Mouse (Mus musculus) liver, embryonic 14.5 days (tissue): ENCODE data around the gene Syce2. TPM values are rescaled to one million over a fixed set of nuclear protein-coding genes. Genes with fewer than 3 reads are reported as not detected.
A peak's percentile ranks its signal among the peaks of the same experiment; 100 is the strongest.

ENCODE experiments used
- ATAC-seq: fragments of 200-750 bp; cut with Nextera tagmentation; 2 replicates; pipeline ENCODE4 v1.8.0; 2017; ENCODE audit warnings: moderate number of reproducible peaks, mild to moderate bottlenecking, moderate library complexity; ENCODE audit not compliant: insufficient read depth
- DNase-seq, 3 experiments: peaks; one replicate each; pipeline ENCODE4 v3.0.0-alpha.2; 2012 to 2013; ENCODE audit warnings: low read depth in 3 of 3, low spot score in 3 of 3
- H3K27ac ChIP-seq: fragments of 300-500 bp; sonication (generic); 2 replicates; pipeline ENCODE4 v1.5.1; 2014; ENCODE audit warnings: moderate library complexity, mild to moderate bottlenecking, control low read depth, inconsistent platforms
- H3K27me3 ChIP-seq: fragments of 300-500 bp; sonication (generic); 2 replicates; pipeline ENCODE4 v1.6.1; 2014; ENCODE audit warnings: mild to moderate bottlenecking, low read length, moderate library complexity; ENCODE audit not compliant: control insufficient read depth, insufficient read depth
- H3K36me3 ChIP-seq: fragments of 300-500 bp; sonication (generic); replicated peaks from 2 replicates; pipeline ENCODE4 v1.6.1; 2014; ENCODE audit warnings: low read depth; ENCODE audit not compliant: control insufficient read depth, insufficient read depth
- H3K4me1 ChIP-seq, 2 experiments: fragments of 200-500 bp in 1 of 2; fragments of 300-500 bp in 1 of 2; sonication (generic) in 1 of 2; replicated peaks; 2 replicates each; pipeline ENCODE4 v1.6.1; 2012 to 2014; ENCODE audit warnings: antibody characterized with exemption in 1 of 2, inconsistent platforms in 1 of 2, low read length in 1 of 2; ENCODE audit not compliant: control insufficient read depth in 2 of 2, insufficient read depth in 2 of 2
- H3K4me2 ChIP-seq: fragments of 300-500 bp; sonication (generic); 2 replicates; pipeline ENCODE4 v1.6.1; 2014; ENCODE audit warnings: low read depth, mild to moderate bottlenecking, control low read depth, moderate library complexity
- H3K4me3 ChIP-seq, 2 experiments: fragments of 200-500 bp in 1 of 2; fragments of 300-500 bp in 1 of 2; sonication (generic) in 1 of 2; 2 replicates each; pipeline ENCODE4 v1.5.1; 2012 to 2014; ENCODE audit warnings: low read depth in 2 of 2, low read length in 2 of 2, mild to moderate bottlenecking in 2 of 2, control low read depth in 1 of 2, inconsistent platforms in 1 of 2, moderate library complexity in 1 of 2; ENCODE audit not compliant: insufficient read depth in 1 of 2
- H3K9ac ChIP-seq: fragments of 300-500 bp; sonication (generic); replicated peaks from 2 replicates; pipeline ENCODE4 v1.6.1; 2014; ENCODE audit warnings: mild to moderate bottlenecking, control low read depth, moderate library complexity
- H3K9me3 ChIP-seq: fragments of 300-500 bp; sonication (generic); 2 replicates; pipeline ENCODE4 v1.6.1; 2016; ENCODE audit warnings: low read length, mixed read lengths; ENCODE audit not compliant: control insufficient read depth
- CTCF ChIP-seq: IDR thresholded peaks from 2 replicates; pipeline ENCODE4 v1.5.1; 2016; ENCODE audit warnings: antibody characterized with exemption, low read depth, control low read depth
- EP300 ChIP-seq: IDR thresholded peaks from 2 replicates; pipeline ENCODE4 v1.6.1; 2016; ENCODE audit warnings: antibody characterized with exemption, low read depth
- WGBS: fragments of 180-500 bp; shearing (Covaris S2); extraction: QIAGEN DNeasy Blood & Tissue Kit; methylation state at CpG from one replicate; pipeline ENCODE4 v1.1.7; 2014; ENCODE audit not compliant: insufficient replicate concordance; 5-methylcytosine and 5-hydroxymethylcytosine counted together
- polyA plus RNA-seq, 2 experiments: library from polyadenylated mRNA; depleted of rRNA in 1 of 2; stranded (reverse) in 1 of 2; unstranded in 1 of 2; fragments of >200 nt; fragmentation: Nextera tagmentation in 1 of 2; extraction: Ambion mirVana in 1 of 2; gene quantifications; 2 replicates each; pipeline versions ENCODE4 v1.2.1 to v1.2.3; 2012 to 2014

The Syce2 gene
- polyA plus RNA-seq, 2 experiments = 26.4 to 78.2 TPM

- WGBS = 54% methylated on average over 1 of the region's 1 CpGs
These were observed 55.6 kb downstream of the Syce2 start for GRCm38 (mm10) chr8:84927513-84927912.

GRCm38 (mm10) chr8:84928456-84929306 lies 56.8 kb downstream of the Syce2 start:
- Histone ChIP-seq H3K9ac (no peak overlapping the region), H3K9me3 (no peaks in the 10 kb centered on the region), H3K36me3 (no peaks in the 10 kb centered on the region), H3K4me1 (no peaks in the 10 kb centered on the region), H3K27ac (no peak overlapping the region), H3K27me3 (peaks cover 31% of the 10 kb centered on the region), H3K4me3 (no peak overlapping the region), H3K4me2 (peak overlapping the region; percentile 27; the same call in 1 of the 2 replicates)
- ATAC-seq (0 out of 2 replicates have a peak, but pooled peaks have one; percentile 47), DNase-seq (no peak)
- whole genome bisulfite sequencing = 6% methylated on average over 52 of the region's 52 CpGs
- TF ChIP-seq EP300 (no peak), CTCF (peak; percentile 92)

More at GRCm38 (mm10) chr8:84927513-84927912, 55.6 kb downstream of the Syce2 start:
- Histone ChIP-seq H3K4me2 (no peak overlapping the region), H3K4me3 (no peak overlapping the region), H3K27me3 (peaks cover 29% of the 10 kb centered on the region), H3K27ac (no peak overlapping the region), H3K4me1 (no peaks in the 10 kb centered on the region), H3K9me3 (no peaks in the 10 kb centered on the region), H3K9ac (no peak overlapping the region), H3K36me3 (no peaks in the 10 kb centered on the region)
- DNase-seq (no peak), ATAC-seq (no peak)
- TF ChIP-seq CTCF (no peak), EP300 (no peak)

GRCm38 (mm10) chr8:84930582-84930981 lies 58.7 kb downstream of the Syce2 start:
- no peaks in the 10 kb centered on the region for H3K9me3 ChIP-seq
- peaks cover 0 to 2% of the 10 kb centered on the region in 2 experiments; a peak in 1 of 4 replicates for H3K4me1 ChIP-seq
- WGBS = 78% methylated on average over 13 of the region's 13 CpGs
- no peak overlapping the region for H3K4me3 ChIP-seq
- no peak overlapping the region for H3K27ac ChIP-seq
- TF ChIP-seq EP300 = no peak
- TF ChIP-seq CTCF = no peak
- no peak for DNase-seq
- H3K36me3 ChIP-seq = no peaks in the 10 kb centered on the region
- ATAC-seq = no peak
- peaks cover 50% of the 10 kb centered on the region for H3K27me3 ChIP-seq
- H3K9ac ChIP-seq = no peak overlapping the region
- H3K4me2 ChIP-seq = no peak overlapping the region

GRCm38 (mm10) chr8:84933767-84934559 lies 62.1 kb downstream of the Syce2 start:
- no peak for DNase-seq
- 66% methylated on average over 16 of the region's 16 CpGs for WGBS
- Histone ChIP-seq H3K27me3 (peaks cover 81% of the 10 kb centered on the region), H3K27ac (no peak overlapping the region), H3K4me1 (peaks cover 5 to 7% of the 10 kb centered on the region in 2 experiments), H3K4me2 (no peak overlapping the region), H3K36me3 (no peaks in the 10 kb centered on the region), H3K9ac (no peak overlapping the region), H3K9me3 (no peaks in the 10 kb centered on the region), H3K4me3 (no peak overlapping the region)
- TF ChIP-seq EP300 (no peak), CTCF (no peak)
- ATAC-seq = no peak

- H3K27ac ChIP-seq = no peak overlapping the region
- H3K27me3 ChIP-seq = peaks cover 75% of the 10 kb centered on the region
- H3K36me3 ChIP-seq = no peaks in the 10 kb centered on the region
- no peaks in the 10 kb centered on the region for H3K9me3 ChIP-seq
- TF ChIP-seq EP300 (no peak), CTCF (no peak)
- ATAC-seq = no peak
- no peak overlapping the region for H3K9ac ChIP-seq
- no peak for DNase-seq
- 2% methylated on average over 15 of the region's 15 CpGs for WGBS
- no peak overlapping the region for H3K4me3 ChIP-seq
- peaks cover 5 to 7% of the 10 kb centered on the region in 2 experiments for H3K4me1 ChIP-seq
- no peak overlapping the region for H3K4me2 ChIP-seq
These were observed 62.9 kb downstream of the Syce2 start for GRCm38 (mm10) chr8:84934860-84935259.
